Mouse (Mus musculus): Measurements from ENCODE around the gene Vmn1r172. TPM values are rescaled to one million over a fixed set of nuclear protein-coding genes. Genes with fewer than 3 reads are reported as not detected.

The Vmn1r172 gene
- polyA plus RNA-seq (2014; fragmentation: Illumina TruSeq; extraction: RNeasy Lipid Tissue Mini Kit (QIAGEN cat#74804); ENCODE audit: low read depth, low replicate concordance) = not detected

GRCm38 (mm10) chr7:23658016-23658415 is at the start of gene Vmn1r172:
Gene Vmn1r172, plus strand, starts transcription at chr7:23658316.

GRCm38 (mm10) chr7:23630422-23630821 is 27.7 kb upstream of the Vmn1r172 start, which contains the start of gene Vmn1r171:
Gene Vmn1r171, plus strand, starts transcription at chr7:23630722.

GRCm38 (mm10) chr7:23700403-23700802 is 42.3 kb downstream of the Vmn1r172 start, which contains the start of gene Vmn1r173:
Gene Vmn1r173, plus strand, starts transcription at chr7:23700703.

Other genes starting within 250 kb of the Vmn1r172 start
- gene Vmn1r167, start 151.1 kb upstream of the Vmn1r172 start, polyA plus RNA-seq (2014; fragmentation: Illumina TruSeq; extraction: RNeasy Lipid Tissue Mini Kit (QIAGEN cat#74804); ENCODE audit: low read depth, low replicate concordance) = not detected
- not detected for gene Vmn1r168, start 118.6 kb upstream of the Vmn1r172 start, polyA plus RNA-seq (2014; fragmentation: Illumina TruSeq; extraction: RNeasy Lipid Tissue Mini Kit (QIAGEN cat#74804); ENCODE audit: low read depth, low replicate concordance)
- gene Vmn1r169, start 82.8 kb upstream of the Vmn1r172 start, polyA plus RNA-seq (2014; fragmentation: Illumina TruSeq; extraction: RNeasy Lipid Tissue Mini Kit (QIAGEN cat#74804); ENCODE audit: low read depth, low replicate concordance) = not detected
- gene Vmn1r170, start 52.1 kb upstream of the Vmn1r172 start, polyA plus RNA-seq (2014; fragmentation: Illumina TruSeq; extraction: RNeasy Lipid Tissue Mini Kit (QIAGEN cat#74804); ENCODE audit: low read depth, low replicate concordance) = not detected
- not detected for gene Vmn1r171, start 27.6 kb upstream of the Vmn1r172 start, polyA plus RNA-seq (2014; fragmentation: Illumina TruSeq; extraction: RNeasy Lipid Tissue Mini Kit (QIAGEN cat#74804); ENCODE audit: low read depth, low replicate concordance)
- gene Vmn1r173, start 42.4 kb downstream of the Vmn1r172 start, polyA plus RNA-seq (2014; fragmentation: Illumina TruSeq; extraction: RNeasy Lipid Tissue Mini Kit (QIAGEN cat#74804); ENCODE audit: low read depth, low replicate concordance) = not detected
- gene Vmn1r174, start 94.0 kb downstream of the Vmn1r172 start, polyA plus RNA-seq (2014; fragmentation: Illumina TruSeq; extraction: RNeasy Lipid Tissue Mini Kit (QIAGEN cat#74804); ENCODE audit: low read depth, low replicate concordance) = not detected
- gene Vmn1r175, start 152.3 kb downstream of the Vmn1r172 start, polyA plus RNA-seq (2014; fragmentation: Illumina TruSeq; extraction: RNeasy Lipid Tissue Mini Kit (QIAGEN cat#74804); ENCODE audit: low read depth, low replicate concordance) = not detected
- not detected for gene Vmn1r176, start 179.1 kb downstream of the Vmn1r172 start, polyA plus RNA-seq (2014; fragmentation: Illumina TruSeq; extraction: RNeasy Lipid Tissue Mini Kit (QIAGEN cat#74804); ENCODE audit: low read depth, low replicate concordance)
- not detected for gene Vmn1r177, start 208.1 kb downstream of the Vmn1r172 start, polyA plus RNA-seq (2014; fragmentation: Illumina TruSeq; extraction: RNeasy Lipid Tissue Mini Kit (QIAGEN cat#74804); ENCODE audit: low read depth, low replicate concordance)
- not detected for gene Vmn1r178, start 233.7 kb downstream of the Vmn1r172 start, polyA plus RNA-seq (2014; fragmentation: Illumina TruSeq; extraction: RNeasy Lipid Tissue Mini Kit (QIAGEN cat#74804); ENCODE audit: low read depth, low replicate concordance)

Measured in liver, adult 10 weeks (tissue).